Mouse (Mus musculus): ENCODE results near the gene Rapgef3. TPM values are rescaled to one million over a fixed set of nuclear protein-coding genes. Genes with fewer than 3 reads are reported as not detected.

Gene Rapgef3
- 40.2 and 45.9 TPM in 2 replicates for polyA plus RNA-seq (2012; rRNA removed)

- TF ChIP-seq POLR2A (IDR thresholded peaks at IDR 0.05; ENCODE audit: extremely low read depth, insufficient read depth, low read length) (peak; percentile 52; the same call in 1 of the 2 replicates), CTCF (IDR thresholded peaks at IDR 0.05; ENCODE audit: extremely low read depth, insufficient read depth, low read length) (peak; percentile 30)
- Histone ChIP-seq H3K27ac (ENCODE audit: insufficient read depth, low read length) (peak within 1 kb of the TSS; percentile 86), H3K4me3 (ENCODE audit: insufficient read depth, low read length) (peak within 1 kb of the TSS; percentile 61), H3K4me1 (ENCODE audit: control insufficient read depth, insufficient read depth, low read length) (no peaks in the 10 kb centered on the region)
Observed at GRCm38 (mm10) chr15:97767280-97768186, at the start of gene Rapgef3. Rapgef3 (minus strand) TSS chr15:97767972.

GRCm38 (mm10) chr15:97816199-97816994, 48.6 kb upstream of the Rapgef3 start:
- TF ChIP-seq CTCF (IDR thresholded peaks at IDR 0.05; ENCODE audit: extremely low read depth, insufficient read depth, low read length) (no peak), POLR2A (IDR thresholded peaks at IDR 0.05; ENCODE audit: extremely low read depth, insufficient read depth, low read length) (no peak)
- no peak overlapping the region for H3K27ac ChIP-seq (ENCODE audit: insufficient read depth, low read length)
- H3K4me3 ChIP-seq (ENCODE audit: insufficient read depth, low read length) = no peak overlapping the region
- H3K4me1 ChIP-seq (ENCODE audit: control insufficient read depth, insufficient read depth, low read length) = peaks cover 18% of the 10 kb centered on the region

DNA sequence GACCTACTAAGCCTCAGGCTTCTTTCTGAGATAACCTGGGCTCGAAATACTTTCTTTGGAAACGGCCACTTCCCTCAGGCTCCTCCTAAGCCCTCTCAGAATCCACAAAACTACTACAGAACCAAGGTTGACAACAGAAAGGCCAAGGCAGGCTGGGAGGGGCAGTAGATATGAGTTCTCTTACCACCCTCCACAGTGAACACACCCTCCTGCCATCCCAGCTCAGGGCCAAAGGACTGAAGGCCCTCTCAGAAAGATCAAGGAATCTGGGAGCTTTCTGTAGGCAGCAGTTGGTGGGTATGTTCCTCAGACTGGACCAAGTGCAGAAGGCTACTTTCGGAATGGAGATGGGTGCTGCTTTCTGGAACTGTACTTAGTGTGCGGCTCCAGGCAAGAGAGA, 47.5 kb upstream of the Rapgef3 start:
- no peak overlapping the region for H3K4me3 ChIP-seq (ENCODE audit: insufficient read depth, low read length)
- H3K4me1 ChIP-seq (ENCODE audit: control insufficient read depth, insufficient read depth, low read length) = peaks cover 18% of the 10 kb centered on the region
- no peak overlapping the region for H3K27ac ChIP-seq (ENCODE audit: insufficient read depth, low read length)
- TF ChIP-seq CTCF (IDR thresholded peaks at IDR 0.05; ENCODE audit: extremely low read depth, insufficient read depth, low read length) (no peak), POLR2A (IDR thresholded peaks at IDR 0.05; ENCODE audit: extremely low read depth, insufficient read depth, low read length) (no peak)

DNA sequence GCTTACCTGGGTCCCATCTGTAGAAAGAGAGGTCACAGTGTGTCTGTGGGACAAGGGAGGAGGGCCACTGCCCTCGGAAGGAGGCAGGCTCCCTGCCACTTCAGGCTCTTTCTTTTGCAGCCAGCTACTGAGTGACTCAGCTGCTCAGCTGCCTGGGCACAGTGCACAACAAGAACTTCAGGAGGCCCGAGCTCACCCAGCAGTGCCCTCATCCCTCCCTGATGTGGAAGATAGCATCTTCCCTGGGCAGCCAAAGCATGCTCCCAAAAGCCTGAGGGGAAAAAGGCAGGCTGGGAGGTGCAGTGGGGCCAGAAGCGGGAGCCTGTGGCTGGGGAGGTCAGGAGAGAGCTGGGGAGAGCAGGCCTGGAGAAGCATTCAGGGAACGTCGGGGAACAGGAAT, 46.9 kb upstream of the Rapgef3 start:
- peak overlapping the region; percentile 20; the same call in 1 of the 2 replicates for H3K27ac ChIP-seq (ENCODE audit: insufficient read depth, low read length)
- H3K4me1 ChIP-seq (ENCODE audit: control insufficient read depth, insufficient read depth, low read length) = peaks cover 18% of the 10 kb centered on the region
- TF ChIP-seq CTCF (IDR thresholded peaks at IDR 0.05; ENCODE audit: extremely low read depth, insufficient read depth, low read length) (no peak), POLR2A (IDR thresholded peaks at IDR 0.05; ENCODE audit: extremely low read depth, insufficient read depth, low read length) (no peak)
- no peak overlapping the region for H3K4me3 ChIP-seq (ENCODE audit: insufficient read depth, low read length)

GRCm38 (mm10) chr15:97813452-97814204, 45.9 kb upstream of the Rapgef3 start:
- Histone ChIP-seq H3K4me1 (ENCODE audit: control insufficient read depth, insufficient read depth, low read length) (peaks cover 18% of the 10 kb centered on the region), H3K27ac (ENCODE audit: insufficient read depth, low read length) (peak overlapping the region; percentile 90; the same call in 1 of the 2 replicates), H3K4me3 (ENCODE audit: insufficient read depth, low read length) (no peak overlapping the region)
- no peak for TF ChIP-seq POLR2A (IDR thresholded peaks at IDR 0.05; ENCODE audit: extremely low read depth, insufficient read depth, low read length)
- no peak for TF ChIP-seq CTCF (IDR thresholded peaks at IDR 0.05; ENCODE audit: extremely low read depth, insufficient read depth, low read length)

GRCm38 (mm10) chr15:97812875-97813274, 45.1 kb upstream of the Rapgef3 start:
- Histone ChIP-seq H3K27ac (ENCODE audit: insufficient read depth, low read length) (peak overlapping the region; percentile 90), H3K4me3 (ENCODE audit: insufficient read depth, low read length) (no peak overlapping the region), H3K4me1 (ENCODE audit: control insufficient read depth, insufficient read depth, low read length) (peaks cover 18% of the 10 kb centered on the region)
- TF ChIP-seq POLR2A (IDR thresholded peaks at IDR 0.05; ENCODE audit: extremely low read depth, insufficient read depth, low read length) (no peak), CTCF (IDR thresholded peaks at IDR 0.05; ENCODE audit: extremely low read depth, insufficient read depth, low read length) (no peak)

DNA sequence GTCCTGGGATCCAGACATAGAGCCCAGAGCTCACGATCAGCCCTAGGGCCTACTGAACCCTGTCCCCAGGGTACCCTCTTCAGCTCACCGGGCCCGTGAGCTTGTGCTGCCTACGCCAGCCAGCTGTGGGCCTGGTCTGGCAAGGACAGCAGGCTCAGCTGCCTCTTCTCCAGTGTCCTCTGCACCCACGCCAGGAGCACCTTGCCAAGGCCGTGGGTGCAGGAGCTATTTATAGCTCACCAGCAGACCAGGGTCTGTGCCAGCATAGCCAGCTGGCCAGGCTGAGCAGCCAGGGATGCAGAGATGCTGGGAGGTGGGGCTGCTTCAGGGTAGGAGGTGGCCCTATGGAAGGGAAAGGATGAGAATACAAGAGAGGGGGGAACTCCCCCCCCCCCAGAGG, 44.4 kb upstream of the Rapgef3 start:
- Histone ChIP-seq H3K4me1 (ENCODE audit: control insufficient read depth, insufficient read depth, low read length) (peaks cover 18% of the 10 kb centered on the region), H3K4me3 (ENCODE audit: insufficient read depth, low read length) (no peak overlapping the region), H3K27ac (ENCODE audit: insufficient read depth, low read length) (peak overlapping the region; percentile 90)
- no peak for TF ChIP-seq CTCF (IDR thresholded peaks at IDR 0.05; ENCODE audit: extremely low read depth, insufficient read depth, low read length)
- TF ChIP-seq POLR2A (IDR thresholded peaks at IDR 0.05; ENCODE audit: extremely low read depth, insufficient read depth, low read length) = no peak

DNA sequence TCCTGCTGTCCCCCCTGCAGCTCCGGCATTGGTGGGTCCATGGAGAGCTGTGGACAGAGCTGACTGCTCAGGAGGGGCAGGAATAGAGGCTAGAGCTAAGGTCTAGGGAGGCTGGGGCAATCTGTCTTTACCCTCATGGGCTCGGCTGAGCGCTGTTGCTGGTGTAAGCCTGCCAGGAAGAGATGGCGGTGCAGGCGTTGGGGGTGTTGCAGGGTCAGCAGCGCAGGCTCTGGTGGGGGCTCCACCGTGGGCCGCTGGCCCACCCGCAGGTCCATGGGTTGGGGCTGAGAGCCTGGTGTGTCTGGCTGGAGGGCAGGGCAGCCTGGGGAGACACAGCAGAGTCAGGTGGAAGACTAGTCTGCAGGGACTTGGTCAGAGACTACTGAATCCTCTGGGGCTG, 43.5 kb upstream of the Rapgef3 start:
- H3K4me3 ChIP-seq (ENCODE audit: insufficient read depth, low read length) = no peak overlapping the region
- H3K27ac ChIP-seq (ENCODE audit: insufficient read depth, low read length) = peak overlapping the region; percentile 53
- no peak for TF ChIP-seq CTCF (IDR thresholded peaks at IDR 0.05; ENCODE audit: extremely low read depth, insufficient read depth, low read length)
- H3K4me1 ChIP-seq (ENCODE audit: control insufficient read depth, insufficient read depth, low read length) = peaks cover 18% of the 10 kb centered on the region

DNA sequence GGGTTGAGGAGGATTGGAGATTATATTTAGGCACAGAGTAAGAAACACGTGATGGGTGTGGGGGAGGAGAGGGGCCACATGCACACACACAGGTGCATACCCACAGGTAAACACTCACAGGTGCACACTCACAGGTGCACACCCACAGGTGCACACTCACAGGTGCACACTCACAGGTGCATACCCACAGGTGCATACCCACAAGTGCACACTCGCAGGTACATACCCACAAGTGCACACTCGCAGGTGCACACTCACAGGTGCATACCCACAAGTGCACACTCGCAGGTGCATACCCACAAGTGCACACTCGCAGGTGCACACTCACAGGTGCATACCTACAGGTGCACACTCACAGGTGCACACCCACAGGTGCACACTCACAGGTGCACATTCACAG, 42.6 kb upstream of the Rapgef3 start:
- no peak overlapping the region for H3K4me3 ChIP-seq (ENCODE audit: insufficient read depth, low read length)
- peaks cover 18% of the 10 kb centered on the region for H3K4me1 ChIP-seq (ENCODE audit: control insufficient read depth, insufficient read depth, low read length)
- H3K27ac ChIP-seq (ENCODE audit: insufficient read depth, low read length) = no peak overlapping the region
- TF ChIP-seq POLR2A (IDR thresholded peaks at IDR 0.05; ENCODE audit: extremely low read depth, insufficient read depth, low read length) = no peak
- TF ChIP-seq CTCF (IDR thresholded peaks at IDR 0.05; ENCODE audit: extremely low read depth, insufficient read depth, low read length) = no peak
